Mouse (Mus musculus) layer of hippocampus, adult 9-10 months (tissue): ENCODE data around the gene Rhbdd1.

Experiments used
- DNase-seq: peaks from one replicate; pipeline ENCODE4 v3.0.0; 2022; ENCODE audit warnings: low spot score

Rhbdd1 gene

DNA sequence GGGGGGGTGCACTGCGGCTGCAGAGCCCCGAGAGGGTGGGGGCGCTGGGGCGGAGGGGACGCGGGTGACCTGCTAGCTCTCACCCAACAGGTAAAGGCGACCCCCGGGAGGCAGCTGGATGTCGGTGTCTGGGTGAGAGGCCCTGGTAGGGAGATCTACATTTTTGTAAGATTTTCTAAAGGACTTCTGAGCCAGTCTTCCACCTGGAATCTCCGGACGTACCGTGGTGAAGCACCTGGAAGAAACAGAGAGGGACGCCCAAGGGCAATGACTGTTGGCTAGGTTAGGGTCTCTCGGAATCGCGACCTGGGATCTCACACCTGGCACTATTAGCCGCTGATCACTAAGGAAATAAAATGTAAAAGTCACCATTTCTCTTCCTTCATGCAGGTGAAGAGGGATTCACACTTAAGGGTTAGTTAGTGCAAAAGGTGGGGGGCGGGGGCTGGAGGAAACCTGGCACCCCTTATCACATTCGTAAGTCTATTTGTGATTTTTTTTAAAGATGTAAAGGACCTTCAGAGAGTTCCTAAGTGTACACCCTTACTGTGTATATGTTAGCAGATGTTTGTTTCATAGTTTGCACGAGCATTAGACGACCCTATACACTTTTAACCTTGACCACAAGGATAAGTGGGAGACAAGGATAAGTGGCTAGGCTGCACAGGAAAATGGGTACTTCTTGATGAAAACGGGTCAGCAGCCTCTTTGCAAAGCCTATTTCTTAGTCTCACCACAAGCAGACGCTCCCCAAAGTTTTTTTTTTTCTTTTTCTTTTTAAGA lies 24.1 kb upstream of the Rhbdd1 start:
- DNase-seq: no peak

- no peak for DNase-seq
These were observed 23.5 kb upstream of the Rhbdd1 start for GRCm38 (mm10) chr1:82292771-82293170.

GRCm38 (mm10) chr1:82294102-82294501 lies 22.1 kb upstream of the Rhbdd1 start:
- peak; percentile 70 for DNase-seq

DNA sequence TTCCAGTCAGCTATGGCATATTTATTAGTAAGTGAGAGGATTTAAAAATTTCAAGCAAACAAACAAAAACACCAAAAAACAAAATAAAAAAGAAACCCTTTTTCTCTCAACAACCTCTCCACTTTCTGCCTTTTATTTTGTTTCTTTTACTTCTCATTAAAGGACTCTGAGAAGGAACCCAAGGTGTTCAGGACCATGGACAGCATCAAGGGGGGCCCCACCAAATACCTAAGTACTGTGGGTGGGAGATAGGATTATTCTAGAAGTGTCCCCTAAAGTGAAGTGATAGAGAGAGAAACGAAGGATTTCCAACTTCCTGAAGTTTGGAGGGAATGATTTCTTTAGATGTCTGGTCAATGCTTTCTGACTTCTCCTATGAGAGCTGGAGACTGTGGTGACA lies 17.7 kb upstream of the Rhbdd1 start:
- DNase-seq: no peak

DNA sequence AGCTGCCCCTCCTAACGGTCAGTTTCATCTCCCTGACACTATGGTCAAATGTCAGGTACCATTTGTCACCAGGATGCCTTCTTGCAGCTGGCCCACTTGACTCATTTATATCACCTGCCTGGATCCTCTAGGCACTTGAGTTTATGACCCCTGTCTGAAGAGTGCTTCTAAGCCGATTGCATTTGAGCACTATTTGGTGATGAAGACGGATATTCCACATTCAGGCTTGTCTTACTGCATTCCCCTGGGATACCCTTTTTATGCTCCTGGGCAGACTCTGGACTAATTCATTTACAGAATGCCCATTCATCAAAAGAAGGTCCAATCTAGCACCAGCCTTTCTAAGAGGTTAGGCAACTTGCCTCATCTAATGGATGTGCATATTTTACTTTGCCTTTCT lies 11.8 kb upstream of the Rhbdd1 start:
- no peak for DNase-seq

- DNase-seq: peak; percentile 5
These were observed 484 bp downstream of the Rhbdd1 start for GRCm38 (mm10) chr1:82316746-82317126.

GRCm38 (mm10) chr1:82320456-82320855 lies 4.2 kb downstream of the Rhbdd1 start:
- DNase-seq: peak; percentile 35

DNA sequence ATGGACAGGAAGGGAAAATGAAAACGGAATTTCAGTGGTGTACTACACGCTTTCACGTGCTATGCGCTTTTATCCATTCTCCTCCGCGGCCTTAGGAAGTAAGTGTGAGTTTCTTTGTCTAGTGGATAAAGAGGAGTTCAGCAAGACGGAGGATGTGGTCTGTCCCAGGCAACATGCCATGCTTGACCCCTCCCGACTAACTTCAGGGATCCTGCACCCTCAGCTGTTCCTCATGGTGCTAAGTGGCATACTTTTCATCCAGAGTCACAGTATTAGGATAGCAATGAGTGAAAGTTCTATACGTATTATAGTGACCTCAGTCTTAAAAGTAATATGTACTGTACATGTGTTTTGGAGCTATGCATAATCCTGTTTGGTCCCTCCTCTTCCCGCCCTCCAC lies 4.6 kb downstream of the Rhbdd1 start:
- no peak for DNase-seq

GRCm38 (mm10) chr1:82321441-82321840 lies 5.2 kb downstream of the Rhbdd1 start:
- DNase-seq: no peak

GRCm38 (mm10) chr1:82324131-82324785 lies 8.0 kb downstream of the Rhbdd1 start:
- DNase-seq: no peak

GRCm38 (mm10) chr1:82326120-82326519 lies 9.9 kb downstream of the Rhbdd1 start:
- DNase-seq: no peak

DNA sequence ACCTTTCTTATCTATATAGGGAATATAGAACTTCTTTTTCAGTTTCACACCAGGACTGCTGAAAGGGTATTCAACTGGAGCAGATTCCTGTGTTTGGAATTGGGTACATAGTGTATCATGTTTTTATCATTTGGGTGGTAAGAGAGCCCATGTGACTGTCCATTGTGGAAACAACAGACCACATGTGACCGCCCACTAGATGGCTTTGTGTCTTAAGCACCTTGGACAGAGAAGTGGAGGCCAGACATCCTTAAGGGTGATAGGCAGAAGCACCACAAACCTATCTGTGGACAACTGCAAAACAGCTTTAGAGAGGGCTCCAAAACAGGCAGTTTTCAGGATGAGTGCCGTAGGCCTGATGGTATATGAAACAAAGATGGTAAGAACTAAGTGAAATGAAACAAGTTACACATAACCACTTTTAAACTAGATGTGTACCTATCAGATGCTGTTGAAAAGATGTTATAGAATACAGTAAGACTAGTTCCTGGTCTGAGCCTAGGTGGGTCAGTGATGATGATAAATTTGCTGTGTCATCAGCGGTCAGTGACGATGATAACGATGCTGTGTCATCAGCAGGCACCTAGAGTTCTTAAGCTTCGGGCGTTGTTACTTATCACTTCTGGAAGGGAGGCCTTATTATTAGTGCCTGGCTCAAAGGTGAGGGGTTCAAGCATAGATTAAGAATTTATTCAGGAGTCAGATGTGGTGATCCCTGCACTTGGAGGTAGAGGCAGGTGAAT lies 12.0 kb downstream of the Rhbdd1 start:
- no peak for DNase-seq

- no peak for DNase-seq
These were observed 13.1 kb downstream of the Rhbdd1 start for GRCm38 (mm10) chr1:82329237-82329953.

GRCm38 (mm10) chr1:82329954-82330247 lies 13.6 kb downstream of the Rhbdd1 start:
- DNase-seq: no peak

- no peak for DNase-seq
These were observed 18.3 kb downstream of the Rhbdd1 start for GRCm38 (mm10) chr1:82334506-82334905.

DNA sequence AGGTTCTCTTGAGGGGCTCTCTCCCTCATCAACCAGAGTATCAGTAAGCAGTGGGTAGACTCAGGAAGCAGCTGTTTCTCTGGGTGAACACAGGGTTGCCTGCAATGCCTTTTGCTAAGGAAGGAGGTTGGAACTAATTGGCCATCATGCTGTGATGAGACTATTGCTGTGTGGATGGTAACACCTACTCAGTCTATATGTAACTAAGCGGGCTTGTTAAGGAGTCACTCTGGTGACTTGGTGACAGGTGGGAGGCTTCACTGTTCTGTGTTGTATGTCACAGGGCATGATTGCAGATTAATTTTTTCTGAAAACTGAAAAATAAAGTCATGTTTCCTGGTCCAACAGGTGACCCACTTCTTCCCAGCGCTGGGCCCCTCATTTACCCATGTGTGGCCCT lies 36.8 kb downstream of the Rhbdd1 start:
- no peak for DNase-seq

DNA sequence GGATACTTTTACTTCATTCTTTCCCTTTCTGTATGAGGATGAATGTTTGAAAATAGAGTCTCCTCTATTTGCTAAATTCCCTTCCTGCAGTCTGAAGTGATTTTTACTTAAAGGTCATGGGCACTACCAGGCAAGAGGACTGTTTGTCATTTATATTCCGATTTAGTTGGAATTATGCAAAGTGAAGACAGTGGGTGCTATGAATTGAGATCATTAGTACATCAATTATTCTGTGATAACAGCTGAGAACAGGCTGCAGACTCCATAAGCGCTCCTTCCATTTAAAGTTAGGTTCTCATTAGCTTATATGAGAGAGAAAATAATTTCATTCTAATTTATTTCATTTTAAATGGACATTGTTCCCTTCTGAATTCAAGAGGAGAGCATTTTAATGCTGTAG lies 37.5 kb downstream of the Rhbdd1 start:
- no peak for DNase-seq

DNA sequence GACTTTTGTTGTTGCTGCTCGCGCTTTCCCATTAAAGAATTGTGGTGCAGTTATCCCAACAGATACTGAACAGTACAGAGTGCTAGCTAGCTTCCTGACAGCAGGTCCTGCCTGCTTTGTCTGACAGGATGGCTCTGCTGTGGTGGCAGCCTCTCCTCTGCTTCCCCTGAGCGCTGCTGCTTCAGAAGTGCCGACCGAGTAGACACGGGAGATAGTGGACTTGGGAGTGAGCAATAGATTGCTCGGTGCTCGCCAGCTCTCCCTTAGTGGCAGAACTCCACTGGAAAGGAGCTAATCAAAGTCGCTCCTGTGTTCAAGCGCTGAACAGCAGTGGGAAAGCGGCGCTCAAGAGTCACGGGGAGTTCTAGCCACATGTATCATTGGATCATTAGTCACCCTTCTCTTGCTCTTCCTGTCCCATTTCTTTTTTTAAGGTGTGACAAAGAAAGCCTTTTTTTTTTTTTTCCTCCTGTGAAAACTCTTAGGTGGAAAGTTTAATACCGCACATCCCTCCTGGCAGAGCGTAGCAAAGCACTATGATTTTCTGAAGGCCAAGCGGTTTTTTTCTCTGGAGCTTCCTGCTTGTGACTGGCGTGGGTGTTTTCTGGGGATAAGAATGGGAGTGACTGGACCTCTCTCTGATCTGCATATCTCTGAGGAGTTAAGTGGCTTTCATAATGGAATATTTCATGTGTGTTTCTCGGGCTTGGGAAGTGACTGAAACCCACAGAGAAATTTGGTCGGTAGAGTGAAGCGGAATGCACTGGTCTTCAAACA lies 42.8 kb downstream of the Rhbdd1 start:
- DNase-seq: no peak

DNA sequence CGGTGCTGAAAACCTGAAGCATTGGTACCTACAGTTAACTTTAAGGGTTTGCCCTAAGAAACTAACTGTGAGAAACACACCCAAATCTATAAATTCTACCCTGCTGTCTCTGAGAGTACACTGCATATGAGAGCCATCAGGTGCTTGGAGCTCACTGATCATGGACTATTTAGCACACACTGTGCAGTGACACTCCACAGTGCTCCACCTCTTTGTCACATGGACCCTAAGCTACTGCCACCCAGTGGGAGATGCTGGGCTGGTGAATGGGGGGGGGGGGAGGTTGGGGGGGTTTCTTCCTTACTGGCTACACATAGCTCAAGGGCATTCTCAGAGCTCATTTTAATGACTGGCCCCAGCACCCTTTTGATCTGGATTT lies 43.4 kb downstream of the Rhbdd1 start:
- no peak for DNase-seq

- DNase-seq: no peak
These were observed 45.0 kb downstream of the Rhbdd1 start for GRCm38 (mm10) chr1:82361240-82361639.

GRCm38 (mm10) chr1:82362165-82362564 lies 45.9 kb downstream of the Rhbdd1 start:
- DNase-seq: no peak

GRCm38 (mm10) chr1:82364047-82364446 lies 47.8 kb downstream of the Rhbdd1 start:
- no peak for DNase-seq
